Mouse (Mus musculus) cerebellum, adult 9-11 months (tissue): ENCODE data around the gene Rbm20.

Experiments used
- DNase-seq: peaks from one replicate; pipeline ENCODE4 v3.0.0; 2022

Gene Rbm20

GRCm38 (mm10) chr19:53821241-53822120, 144.4 kb downstream of the Rbm20 start:
- no peak for DNase-seq

DNA sequence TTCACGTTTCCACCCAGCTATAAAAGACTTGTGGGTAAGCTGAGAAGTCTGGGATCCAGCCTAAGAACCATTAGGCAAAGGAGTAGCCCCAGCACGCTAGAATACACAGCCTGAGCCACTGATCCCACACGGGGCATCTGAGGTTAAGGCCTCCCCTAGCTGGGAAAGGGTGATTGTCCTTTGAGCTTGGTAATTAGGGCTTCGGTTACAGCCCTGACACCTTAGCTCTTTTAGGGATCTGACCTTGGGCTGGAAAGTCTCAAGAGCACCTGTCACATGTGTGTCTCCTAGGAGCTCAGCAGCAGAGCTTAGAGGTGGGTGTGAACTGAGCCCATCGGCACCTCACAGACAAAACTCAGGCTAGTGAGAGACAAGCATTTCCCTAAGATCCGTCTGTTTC, 146.7 kb downstream of the Rbm20 start:
- no peak for DNase-seq

GRCm38 (mm10) chr19:53824872-53825680, 148.0 kb downstream of the Rbm20 start:
- DNase-seq: peak; percentile 61

DNA sequence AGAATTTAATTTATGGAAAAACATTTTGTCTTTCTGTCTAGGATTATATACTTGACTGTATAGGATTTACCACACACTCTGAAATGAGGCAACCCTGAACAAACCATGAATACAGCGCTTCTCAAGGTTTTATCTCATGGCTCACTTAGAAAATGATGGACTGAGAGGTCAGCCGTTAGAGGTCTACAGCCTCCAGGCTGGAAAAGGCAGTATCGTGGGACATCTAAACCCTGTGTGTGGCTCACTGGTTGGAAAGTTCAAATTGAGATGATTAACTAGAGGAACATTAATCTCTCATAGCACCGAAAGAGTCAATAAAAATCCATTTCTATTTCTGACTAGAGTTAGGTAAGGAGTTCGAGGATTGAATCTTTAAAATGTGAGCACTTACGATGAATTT, 152.9 kb downstream of the Rbm20 start:
- no peak for DNase-seq

DNA sequence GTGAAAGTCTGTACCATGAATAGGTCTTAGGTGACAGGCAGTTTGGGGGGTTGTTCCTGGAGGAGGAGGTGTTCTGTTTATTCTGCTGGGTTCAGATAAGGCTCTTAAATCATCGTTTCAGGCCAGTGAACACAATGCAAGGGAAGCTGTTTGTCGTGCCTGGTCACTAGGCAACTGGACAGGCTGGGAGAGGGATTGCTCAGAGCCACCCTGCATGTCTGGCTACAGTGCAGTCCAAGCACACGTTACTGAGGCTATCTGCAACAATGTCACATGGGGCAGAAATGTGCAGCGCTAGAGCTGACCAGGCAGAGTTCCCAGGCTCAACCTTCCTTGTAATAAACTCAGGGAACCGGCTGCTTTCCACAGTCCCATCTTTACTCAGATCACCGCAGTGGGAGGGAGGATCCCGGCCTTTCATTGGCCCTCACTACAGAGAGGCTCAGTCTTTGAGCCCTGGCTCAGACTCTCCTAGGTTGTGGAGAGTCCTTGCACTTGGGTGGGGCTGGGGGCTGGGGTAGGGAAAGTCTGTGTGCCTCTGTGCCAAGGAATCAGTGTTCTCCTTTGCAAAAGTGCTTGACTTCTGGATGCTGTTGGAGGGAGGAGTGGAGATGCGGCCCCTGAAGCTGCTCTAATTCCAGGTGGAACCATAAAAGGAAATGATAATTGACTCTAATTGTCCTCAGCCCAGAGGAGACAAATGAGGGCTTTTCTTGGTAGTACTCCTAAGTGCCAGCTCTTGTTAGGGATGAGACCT, 153.5 kb downstream of the Rbm20 start:
- DNase-seq: no peak

GRCm38 (mm10) chr19:53831164-53831448, 154.0 kb downstream of the Rbm20 start:
- DNase-seq: no peak

- no peak for DNase-seq
Measured at GRCm38 (mm10) chr19:53832512-53832911, 155.4 kb downstream of the Rbm20 start.

- DNase-seq: no peak
Measured at GRCm38 (mm10) chr19:53833745-53834369, 156.8 kb downstream of the Rbm20 start.

- no peak for DNase-seq
Measured at GRCm38 (mm10) chr19:53836569-53837454, 159.7 kb downstream of the Rbm20 start.

- no peak for DNase-seq
Measured at GRCm38 (mm10) chr19:53838850-53839249, 161.7 kb downstream of the Rbm20 start.

- DNase-seq: no peak
Measured at GRCm38 (mm10) chr19:53839837-53840236, 162.7 kb downstream of the Rbm20 start.

- DNase-seq: no peak
Measured at GRCm38 (mm10) chr19:53841915-53842314, 164.8 kb downstream of the Rbm20 start.

GRCm38 (mm10) chr19:53843972-53844371, 166.9 kb downstream of the Rbm20 start:
- DNase-seq: no peak

- no peak for DNase-seq
Measured at GRCm38 (mm10) chr19:53848272-53848995, 171.3 kb downstream of the Rbm20 start.

DNA sequence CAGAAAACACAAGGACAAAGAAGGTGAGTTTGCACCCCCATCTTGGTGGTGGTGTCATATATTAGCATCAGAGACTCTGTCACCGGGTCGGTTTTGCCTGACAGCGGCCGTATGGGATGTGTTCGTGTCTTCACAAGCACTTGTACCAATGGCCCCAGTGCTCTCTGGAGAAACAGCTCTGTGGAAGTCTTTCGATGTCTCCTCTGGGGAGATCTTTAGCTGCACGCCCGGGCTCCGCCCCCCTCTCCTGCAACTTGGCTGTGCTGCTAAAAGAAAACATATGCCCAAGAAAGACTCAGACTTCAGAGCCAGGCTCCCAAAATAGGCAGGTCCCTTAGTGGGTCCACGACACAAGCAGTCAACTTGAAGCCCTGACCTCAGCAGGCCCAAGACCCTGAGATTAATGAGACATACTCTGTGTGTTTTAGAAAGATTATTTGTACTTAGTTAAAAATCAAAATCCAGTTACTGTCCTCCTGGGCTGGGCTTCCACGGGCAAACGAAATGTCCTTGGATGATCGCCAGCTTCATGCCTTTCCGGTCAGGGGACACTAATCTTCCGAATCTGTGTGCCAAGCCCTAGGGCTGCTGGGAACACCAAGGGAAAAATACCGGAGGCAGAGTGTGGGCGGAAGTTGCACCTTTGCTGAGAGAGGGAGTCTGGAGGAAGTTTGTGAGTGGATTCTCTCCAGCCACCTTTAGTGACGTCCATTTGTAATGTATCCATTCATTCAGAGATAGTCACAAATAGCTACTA, 173.2 kb downstream of the Rbm20 start:
- peak; percentile 75 for DNase-seq

DNA sequence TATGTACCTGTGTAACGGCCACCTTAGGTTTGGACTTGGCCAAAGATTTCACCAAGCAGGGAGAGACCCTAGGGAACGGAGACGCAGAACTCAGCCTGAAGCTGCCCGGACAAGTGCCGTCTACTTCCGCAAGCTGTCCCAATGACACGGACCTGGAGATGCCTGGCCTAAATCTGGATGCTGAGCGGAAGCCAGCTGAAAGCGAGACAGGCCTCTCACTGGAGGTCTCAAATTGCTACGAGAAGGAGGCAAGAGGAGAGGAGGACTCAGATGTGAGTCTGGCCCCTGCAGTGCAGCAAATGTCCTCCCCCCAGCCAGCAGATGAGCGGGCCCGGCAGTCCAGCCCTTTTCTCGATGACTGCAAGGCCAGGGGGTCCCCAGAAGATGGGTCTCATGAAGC, 174.2 kb downstream of the Rbm20 start:
- DNase-seq: peak; percentile 46

DNA sequence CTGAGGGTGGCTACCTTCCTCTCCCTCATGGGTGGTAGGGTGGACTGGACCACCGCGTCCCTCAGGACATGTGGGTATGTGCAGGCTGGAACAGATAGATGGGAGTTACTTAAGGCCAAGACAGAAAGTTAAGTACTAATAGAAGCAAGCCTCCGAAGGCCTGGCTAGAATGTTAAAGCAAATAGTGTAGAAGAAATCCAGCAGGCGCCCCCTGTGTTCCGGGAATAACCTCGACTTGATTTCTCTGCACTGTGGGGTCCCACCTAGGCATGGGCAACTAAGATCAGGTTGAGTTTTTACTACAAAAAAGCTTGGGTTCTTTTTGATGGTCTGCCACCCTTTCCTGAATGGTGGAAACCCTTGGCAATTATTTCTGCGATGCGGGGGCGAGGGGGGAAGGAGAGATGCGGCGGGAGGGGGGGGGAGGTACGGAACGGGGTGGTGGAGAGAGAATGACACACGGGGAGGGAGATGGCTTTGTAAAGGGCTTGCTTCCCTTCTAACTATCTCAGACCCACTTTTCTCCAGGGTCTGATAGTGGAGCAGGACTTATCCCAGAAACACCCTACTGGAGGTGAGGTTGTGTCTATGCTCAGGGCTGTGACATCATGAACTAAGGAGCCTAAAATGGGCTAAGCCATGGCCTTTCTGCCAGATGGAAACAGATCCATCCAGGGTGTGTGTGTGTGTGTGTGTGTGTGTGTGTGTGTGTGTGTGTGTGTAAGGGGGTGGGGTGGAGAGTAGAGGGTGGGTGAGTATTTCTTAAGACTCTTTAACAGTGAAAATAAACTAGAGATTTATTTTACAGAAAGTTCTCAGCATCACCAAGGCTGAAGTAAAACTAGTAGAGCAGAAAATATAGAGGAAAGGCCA, 175.0 kb downstream of the Rbm20 start:
- peak; percentile 43 for DNase-seq

GRCm38 (mm10) chr19:53852699-53853451, 175.8 kb downstream of the Rbm20 start:
- peak; percentile 90 for DNase-seq

- DNase-seq: no peak
Measured at GRCm38 (mm10) chr19:53854978-53855377, 177.9 kb downstream of the Rbm20 start.
